Mouse (Mus musculus): ENCODE measurements at regions not wholly inside any gene's neighbourhood (a gene's known extent, or its start where the extent isn't known, plus 50 kb on each side); places are given as distances from the start of the nearest gene placed in this dataset.

- H3K9me3 ChIP-seq (replicated peaks; ENCODE audit: insufficient read depth, low read length): no peaks in the 10 kb centered on the region
- H3K4me1 ChIP-seq (ENCODE audit: control insufficient read depth in 1 of 2, insufficient read depth in 2 of 2, low read length in 2 of 2): peaks cover 0 to 3% of the 10 kb centered on the region in 2 experiments; a peak in 2 of 4 replicates
- H3K79me2 ChIP-seq (ENCODE audit: control insufficient read depth, insufficient read depth, low read length, poor library complexity): no peaks in the 10 kb centered on the region
- DNase-seq (ENCODE audit: low read depth, low spot score): no peak
- TF ChIP-seq TAL1 (IDR thresholded peaks at IDR 0.05; ENCODE audit: low read length): no peak
- no peak for TF ChIP-seq ETS1 (IDR thresholded peaks at IDR 0.05; ENCODE audit: low read depth, low read length)
- TF ChIP-seq CTCF (IDR thresholded peaks at IDR 0.05 in 2 of 3, conservative IDR thresholded peaks at IDR 0.05 in 1 of 3; ENCODE audit: control insufficient read depth in 1 of 3, insufficient read depth in 1 of 3, low read depth in 2 of 3, low read length in 3 of 3, poor library complexity in 1 of 3, severe bottlenecking in 1 of 3): no peak
- TF ChIP-seq ZMIZ1 (IDR thresholded peaks at IDR 0.05; ENCODE audit: low read depth, low read length): no peak
- TF ChIP-seq GABPA (IDR thresholded peaks at IDR 0.05; ENCODE audit: low read depth, low read length): no peak
- TF ChIP-seq MAFK (IDR thresholded peaks at IDR 0.05; ENCODE audit: borderline replicate concordance, low read depth, low read length): no peak
- no peak for TF ChIP-seq MYB (IDR thresholded peaks at IDR 0.05; ENCODE audit: low read depth, low read length)
- no peak for TF ChIP-seq SMC3 (IDR thresholded peaks at IDR 0.05; ENCODE audit: low read depth, low read length)
- no peak for TF ChIP-seq NRF1 (IDR thresholded peaks at IDR 0.05; ENCODE audit: insufficient read depth, low read depth, low read length, poor library complexity, severe bottlenecking)
- TF ChIP-seq POLR2AphosphoS5 (IDR thresholded peaks at IDR 0.05; ENCODE audit: borderline replicate concordance, low read depth, low read length): no peak
- TF ChIP-seq POLR2AphosphoS2 (IDR thresholded peaks at IDR 0.05; ENCODE audit: low read length): no peak
- TF ChIP-seq ZKSCAN1 (IDR thresholded peaks at IDR 0.05; ENCODE audit: low read depth, low read length): no peak
- TF ChIP-seq CHD1 (IDR thresholded peaks at IDR 0.05; ENCODE audit: low read depth, low read length): no peak
- no peak for TF ChIP-seq USF2 (IDR thresholded peaks at IDR 0.05; ENCODE audit: borderline replicate concordance in 1 of 2, insufficient read depth in 1 of 2, low read depth in 1 of 2, low read length in 2 of 2)
- no peak for TF ChIP-seq TCF12 (IDR thresholded peaks at IDR 0.05; ENCODE audit: low read depth, low read length)
- TF ChIP-seq MYC (IDR thresholded peaks at IDR 0.05; ENCODE audit: low read depth, low read length): no peak
- no peak for TF ChIP-seq EP300 (IDR thresholded peaks at IDR 0.05; ENCODE audit: low read depth in 1 of 2, low read length in 2 of 2)
- TF ChIP-seq MXI1 (IDR thresholded peaks at IDR 0.05; ENCODE audit: low read depth, low read length): no peak
- no peak for TF ChIP-seq MEF2A (IDR thresholded peaks at IDR 0.05; ENCODE audit: extremely low read depth, insufficient replicate concordance, low read depth, low read length, poor library complexity, severe bottlenecking)
- TF ChIP-seq RCOR1 (IDR thresholded peaks at IDR 0.05; ENCODE audit: low read depth, low read length): no peak
- H3K27ac ChIP-seq (ENCODE audit: control insufficient read depth, low read depth, low read length): no peak overlapping the region
- no peaks in the 10 kb centered on the region for H3K27me3 ChIP-seq (ENCODE audit: control insufficient read depth in 1 of 2, insufficient read depth in 2 of 2, low read length in 2 of 2)
- peaks cover 0 to 3% of the 10 kb centered on the region in 2 experiments; a peak in 1 of 4 replicates for H3K36me3 ChIP-seq (ENCODE audit: control insufficient read depth in 1 of 2, insufficient read depth in 2 of 2, low read length in 2 of 2)
- no peak overlapping the region for H3K4me3 ChIP-seq (ENCODE audit: control insufficient read depth in 1 of 2, insufficient read depth in 1 of 2, low read depth in 2 of 2, low read length in 2 of 2)
- no peak overlapping the region for H3K9ac ChIP-seq (ENCODE audit: control insufficient read depth, low read depth, low read length, poor library complexity, severe bottlenecking)
These were observed 437.6 kb upstream of the Tbl1xr1 start for GRCm38 (mm10) chr3:21638886-21639285.

GRCm38 (mm10) chr3:21639576-21639975 is 436.9 kb upstream of the Tbl1xr1 start:
- H3K9ac ChIP-seq (ENCODE audit: control insufficient read depth, low read depth, low read length, poor library complexity, severe bottlenecking): no peak overlapping the region
- TF ChIP-seq ZC3H11A (IDR thresholded peaks at IDR 0.05; ENCODE audit: low read depth, low read length): no peak
- no peak for TF ChIP-seq BHLHE40 (IDR thresholded peaks at IDR 0.05; ENCODE audit: borderline replicate concordance, low read depth, low read length)
- no peak for TF ChIP-seq GABPA (IDR thresholded peaks at IDR 0.05; ENCODE audit: low read depth, low read length)
- TF ChIP-seq USF1 (IDR thresholded peaks at IDR 0.05; ENCODE audit: low read depth, low read length): no peak
- TF ChIP-seq RCOR1 (IDR thresholded peaks at IDR 0.05; ENCODE audit: low read depth, low read length): no peak
- TF ChIP-seq GATA1 (IDR thresholded peaks at IDR 0.05; ENCODE audit: low read depth, low read length): no peak
- TF ChIP-seq NELFE (IDR thresholded peaks at IDR 0.05; ENCODE audit: low read depth, low read length): no peak
- no peak for TF ChIP-seq EP300 (IDR thresholded peaks at IDR 0.05; ENCODE audit: low read depth in 1 of 2, low read length in 2 of 2)
- no peak for TF ChIP-seq SMC3 (IDR thresholded peaks at IDR 0.05; ENCODE audit: low read depth, low read length)
- no peak for TF ChIP-seq MAFK (IDR thresholded peaks at IDR 0.05; ENCODE audit: borderline replicate concordance, low read depth, low read length)
- TF ChIP-seq MAZ (IDR thresholded peaks at IDR 0.05; ENCODE audit: low read depth, low read length): no peak
- TF ChIP-seq JUND (IDR thresholded peaks at IDR 0.05; ENCODE audit: low read depth, low read length): no peak
- TF ChIP-seq POLR2AphosphoS2 (IDR thresholded peaks at IDR 0.05; ENCODE audit: low read length): no peak
- TF ChIP-seq CTCF (IDR thresholded peaks at IDR 0.05 in 2 of 3, conservative IDR thresholded peaks at IDR 0.05 in 1 of 3; ENCODE audit: control insufficient read depth in 1 of 3, insufficient read depth in 1 of 3, low read depth in 2 of 3, low read length in 3 of 3, poor library complexity in 1 of 3, severe bottlenecking in 1 of 3): no peak
- no peak for TF ChIP-seq NRF1 (IDR thresholded peaks at IDR 0.05; ENCODE audit: insufficient read depth, low read depth, low read length, poor library complexity, severe bottlenecking)
- TF ChIP-seq ZKSCAN1 (IDR thresholded peaks at IDR 0.05; ENCODE audit: low read depth, low read length): no peak
- TF ChIP-seq TBP (IDR thresholded peaks at IDR 0.05; ENCODE audit: low read depth, low read length): no peak
- TF ChIP-seq CHD2 (IDR thresholded peaks at IDR 0.05; ENCODE audit: low read length): no peak
- TF ChIP-seq KAT2A (conservative IDR thresholded peaks at IDR 0.05; ENCODE audit: low read depth, low read length): no peak
- H3K27ac ChIP-seq (ENCODE audit: control insufficient read depth, low read depth, low read length): no peak overlapping the region
- H3K79me2 ChIP-seq (ENCODE audit: control insufficient read depth, insufficient read depth, low read length, poor library complexity): no peaks in the 10 kb centered on the region
- no peak overlapping the region for H3K4me3 ChIP-seq (ENCODE audit: control insufficient read depth in 1 of 2, insufficient read depth in 1 of 2, low read depth in 2 of 2, low read length in 2 of 2)
- no peaks in the 10 kb centered on the region for H3K36me3 ChIP-seq (ENCODE audit: control insufficient read depth in 1 of 2, insufficient read depth in 2 of 2, low read length in 2 of 2)
- no peaks in the 10 kb centered on the region for H3K4me1 ChIP-seq (ENCODE audit: control insufficient read depth in 1 of 2, insufficient read depth in 2 of 2, low read length in 2 of 2)
- DNase-seq (ENCODE audit: low read depth, low spot score): no peak
- no peaks in the 10 kb centered on the region for H3K27me3 ChIP-seq (ENCODE audit: control insufficient read depth in 1 of 2, insufficient read depth in 2 of 2, low read length in 2 of 2)
- H3K9me3 ChIP-seq (replicated peaks; ENCODE audit: insufficient read depth, low read length): no peaks in the 10 kb centered on the region

Data from MEL (cell line).